Mouse (Mus musculus) megakaryocyte, embryonic 14.5 days (primary cell): ENCODE results near the gene Trp53rka.

Source experiments
- FLI1 ChIP-seq: IDR thresholded peaks from 2 replicates; pipeline ENCODE4 v1.6.1; 2012; ENCODE audit warnings: low read length, inconsistent platforms, mixed read lengths
- GATA1 ChIP-seq: IDR thresholded peaks from 3 replicates; pipeline ENCODE4 v1.6.1; 2012; ENCODE audit warnings: mixed read lengths, low read length, inconsistent platforms, borderline replicate concordance

DNA sequence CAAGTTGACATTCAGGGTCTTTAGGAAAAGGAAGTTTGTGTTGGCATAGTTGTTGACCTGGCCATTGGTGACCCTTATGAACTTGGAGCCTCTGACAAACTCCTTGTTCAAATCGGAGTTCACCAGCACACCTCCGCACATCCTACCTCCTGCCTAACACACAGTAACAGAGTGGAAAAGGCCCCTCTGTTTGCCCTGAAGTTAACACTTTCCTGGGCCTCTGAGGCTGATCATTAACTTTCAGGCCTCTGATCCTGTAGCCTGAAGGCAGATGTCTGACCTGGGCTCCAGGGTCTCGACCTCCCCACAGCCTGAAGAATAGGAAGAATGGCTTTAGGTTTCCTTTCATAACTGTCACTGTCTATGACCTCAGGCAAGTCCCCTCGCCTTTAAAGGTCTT is 51.5 kb downstream of the Trp53rka start:
- TF ChIP-seq GATA1 (no peak), FLI1 (no peak)
